In the genomic region with DNA sequence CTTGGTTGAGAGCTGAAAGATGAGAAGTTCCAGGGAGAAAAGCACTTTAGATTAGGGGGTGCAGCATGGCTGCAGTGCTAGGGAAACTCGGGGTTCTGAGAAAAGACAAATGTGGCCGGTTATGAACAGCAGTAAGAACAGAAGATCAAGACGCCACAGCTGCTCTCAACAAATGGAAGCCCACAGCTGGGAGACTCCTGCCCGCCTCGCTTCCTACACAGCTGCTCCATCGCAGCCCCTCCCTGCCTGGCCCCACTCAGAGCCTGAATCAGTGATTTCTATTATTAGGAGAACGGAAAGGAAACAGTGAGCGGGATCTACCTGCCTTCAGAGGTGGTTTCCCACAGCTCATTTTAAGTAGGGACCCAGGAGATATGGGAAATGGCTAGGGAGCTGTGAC, we compare ENCODE assay signal across 13 mouse cellular contexts.
"Had no signal": no experiment of that assay in that cellular context is flagged by ENCODE, and none has a peak within 500 bp of the region (broad histone marks: within the 10 kb centered on the region; RNA-seq: fewer than 3 reads in every experiment).

No protein-coding gene starts in this region.

- H3K27ac ChIP-seq: left cerebral cortex, adult 2 months; liver, embryonic 13.5 days; lung, embryonic 15.5 days; neural tube, embryonic 12.5 days had no signal

- DNase-seq: kidney, adult 8-10 months; kidney, postnatal 25 days; liver; liver, embryonic 13.5 days; liver, postnatal 0 days; lung, postnatal 14 days; retina, postnatal 1 day; right cerebral cortex, postnatal 14 days; thymus, postnatal 36 days had no signal

- H3K36me3 ChIP-seq: liver, embryonic 13.5 days; lung, embryonic 15.5 days; neural tube, embryonic 12.5 days had no signal

- H3K4me2 ChIP-seq: liver, embryonic 13.5 days; lung, embryonic 15.5 days; neural tube, embryonic 12.5 days had no signal

- H3K9me3 ChIP-seq: liver, embryonic 13.5 days; lung, embryonic 15.5 days; neural tube, embryonic 12.5 days had no signal

- H3K9ac ChIP-seq: liver, embryonic 13.5 days; liver, postnatal 0 days; lung, embryonic 15.5 days; neural tube, embryonic 12.5 days had no signal

- H3K4me1 ChIP-seq: liver, embryonic 13.5 days; lung, embryonic 15.5 days; neural tube, embryonic 12.5 days had no signal

- ATAC-seq: liver, postnatal 0 days had no signal

- H3K27me3 ChIP-seq: liver, embryonic 13.5 days; lung, embryonic 15.5 days; neural tube, embryonic 12.5 days had no signal

- H3K4me3 ChIP-seq: left cerebral cortex, adult 2 months; liver, embryonic 13.5 days; lung, embryonic 15.5 days; myocyte; neural tube, embryonic 12.5 days had no signal
